Mouse (Mus musculus): ENCODE data around the gene 1700102P08Rik.

Gene 1700102P08Rik

GRCm38 (mm10) chr9:108392676-108393075, at the start of gene 1700102P08Rik:
1700102P08Rik (plus strand) TSS chr9:108392805.
- no peak for DNase-seq

- DNase-seq: no peak
Measured at GRCm38 (mm10) chr9:108343331-108343730, 49.3 kb upstream of the 1700102P08Rik start.

- no peak for DNase-seq
Measured at GRCm38 (mm10) chr9:108343835-108344234, 48.8 kb upstream of the 1700102P08Rik start.

- DNase-seq: no peak
Measured at GRCm38 (mm10) chr9:108344471-108344870, 48.1 kb upstream of the 1700102P08Rik start.

- DNase-seq: no peak
Measured at GRCm38 (mm10) chr9:108347024-108347423, 45.6 kb upstream of the 1700102P08Rik start.

- peak; percentile 95 to 97 for DNase-seq
Measured at GRCm38 (mm10) chr9:108347540-108348289, 44.9 kb upstream of the 1700102P08Rik start, which contains the start of gene Usp4. Usp4 (plus strand) TSS chr9:108347853.

GRCm38 (mm10) chr9:108348290-108348680, 44.3 kb upstream of the 1700102P08Rik start:
- no peak for DNase-seq

- no peak for DNase-seq
Measured at GRCm38 (mm10) chr9:108349727-108350126, 42.9 kb upstream of the 1700102P08Rik start.

- DNase-seq: no peak
Measured at GRCm38 (mm10) chr9:108378234-108378633, 14.4 kb upstream of the 1700102P08Rik start.

- DNase-seq: no peak
Measured at GRCm38 (mm10) chr9:108378736-108379135, 13.9 kb upstream of the 1700102P08Rik start.

GRCm38 (mm10) chr9:108379294-108379693, 13.3 kb upstream of the 1700102P08Rik start:
- no peak for DNase-seq

GRCm38 (mm10) chr9:108381382-108381781, 11.2 kb upstream of the 1700102P08Rik start:
- DNase-seq: no peak

- DNase-seq: no peak
Measured at GRCm38 (mm10) chr9:108385006-108385405, 7.6 kb upstream of the 1700102P08Rik start.

GRCm38 (mm10) chr9:108386816-108387215, 5.8 kb upstream of the 1700102P08Rik start:
- no peak for DNase-seq

GRCm38 (mm10) chr9:108388601-108389000, 4.0 kb upstream of the 1700102P08Rik start:
- no peak for DNase-seq

GRCm38 (mm10) chr9:108389220-108389619, 3.4 kb upstream of the 1700102P08Rik start:
- no peak for DNase-seq

- DNase-seq: no peak
Measured at GRCm38 (mm10) chr9:108394191-108394590, 1.6 kb downstream of the 1700102P08Rik start.

- DNase-seq: no peak
Measured at GRCm38 (mm10) chr9:108395427-108395826, 2.8 kb downstream of the 1700102P08Rik start.

- DNase-seq: peak; percentile 76 to 81
Measured at GRCm38 (mm10) chr9:108398324-108398723, 5.7 kb downstream of the 1700102P08Rik start.

GRCm38 (mm10) chr9:108401186-108401960, 8.8 kb downstream of the 1700102P08Rik start:
- peak; percentile 67 to 72 for DNase-seq

- no peak for DNase-seq
Measured at GRCm38 (mm10) chr9:108403081-108403480, 10.5 kb downstream of the 1700102P08Rik start.

GRCm38 (mm10) chr9:108404451-108404850, 11.8 kb downstream of the 1700102P08Rik start:
- no peak for DNase-seq

- DNase-seq: no peak
Measured at GRCm38 (mm10) chr9:108409535-108409934, 16.9 kb downstream of the 1700102P08Rik start.

Measured in cerebellum, postnatal 10 days (tissue).